In the genomic region with DNA sequence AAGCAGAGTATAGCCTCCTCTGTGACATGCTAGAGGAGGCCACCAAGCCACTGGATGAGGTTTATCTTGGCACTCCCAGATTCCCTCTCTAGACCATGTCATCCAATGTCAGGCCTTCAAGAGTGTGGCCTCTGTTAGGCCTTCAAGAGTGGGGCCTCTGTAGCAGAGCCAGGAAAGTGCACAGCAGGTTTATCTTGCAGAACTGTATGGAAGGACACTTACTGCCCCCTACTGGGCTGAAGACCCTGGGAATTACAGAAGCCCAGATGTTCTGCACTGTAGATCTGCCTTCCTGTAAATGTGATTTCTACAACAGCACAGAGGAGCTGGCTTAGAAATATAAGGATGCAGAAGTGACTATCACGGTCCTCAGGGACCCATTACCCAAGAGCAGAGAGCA, we compare ENCODE assay signal across 9 mouse cellular contexts. TPM values are rescaled to one million over a fixed set of nuclear protein-coding genes. Genes with fewer than 3 reads are reported as not detected.
DNase-seq lines count a peak whose midpoint lies in the region; ATAC-seq and TF ChIP-seq lines count a peak whose summit lies in the region.
"Had no signal": no experiment of that assay in that cellular context is flagged by ENCODE, and none has a peak within 500 bp of the region (broad histone marks: within the 10 kb centered on the region; RNA-seq: fewer than 3 reads in every experiment).

No protein-coding gene starts in this region.

- H3K9me3 ChIP-seq in CH12.LX (replicated peaks; ENCODE audit: low read length), result no peaks in the 10 kb centered on the region
- no peaks in the 10 kb centered on the region for H3K9me3 ChIP-seq in lung, postnatal 0 days (ENCODE audit: low read length)
- H3K9me3 ChIP-seq in forebrain, embryonic 11.5 days (ENCODE audit: control insufficient read depth, low read length), result no peaks in the 10 kb centered on the region

- TF ChIP-seq CTCF in CH12.LX (conservative IDR thresholded peaks at IDR 0.05 in 1 of 2, IDR thresholded peaks at IDR 0.05 in 1 of 2; ENCODE audit: low read depth in 2 of 2, low read length in 2 of 2), result peak; percentile 49 to 78
- TF ChIP-seq CTCF in lung, postnatal 0 days (IDR thresholded peaks at IDR 0.05), result peak; percentile 81

- 17% methylated on average over 1 of the region's 1 CpGs for WGBS in lung, postnatal 0 days
- WGBS in forebrain, embryonic 11.5 days, result 50% methylated on average over 1 of the region's 1 CpGs

- no peak overlapping the region for H3K4me3 ChIP-seq in CH12.LX (replicated peaks in 1 of 3; ENCODE audit: low read depth in 2 of 3, low read length in 2 of 3, poor library complexity in 1 of 3)
- no peak overlapping the region for H3K4me3 ChIP-seq in lung, postnatal 0 days (ENCODE audit: low read depth, low read length)
- H3K4me3 ChIP-seq in forebrain, embryonic 11.5 days (ENCODE audit: low read depth, low read length), result no peak overlapping the region

- H3K4me2 ChIP-seq in CH12.LX (ENCODE audit: insufficient read depth, low read depth, poor library complexity, severe bottlenecking), result no peak overlapping the region
- H3K4me2 ChIP-seq in lung, postnatal 0 days (replicated peaks; ENCODE audit: low read depth, low read length), result no peak overlapping the region
- H3K4me2 ChIP-seq in forebrain, embryonic 11.5 days (ENCODE audit: low read depth, low read length, severe bottlenecking), result no peak overlapping the region

- no peak for TF ChIP-seq POLR2A in CH12.LX (IDR thresholded peaks at IDR 0.05; ENCODE audit: low read depth, low read length)

- intact Hi-C loops in heart, postnatal 36 days (cut with DNase I), result loop anchor here (2.0 to 10.0 kb wide), 3 partner anchors 136 to 310 kb away; a partner anchor contains a TSS

- ATAC-seq in common myeloid progenitor, adult 5-6 weeks (replicated peaks; ENCODE audit: low read depth, poor library complexity, severe bottlenecking), result peak; percentile 52; the same call in 1 of the 2 replicates
- peak; percentile 61 for ATAC-seq in lung, postnatal 0 days
- no peak for ATAC-seq in forebrain, embryonic 11.5 days (replicated peaks; ENCODE audit: low FRiP score)

- peaks cover 2% of the 10 kb centered on the region for H3K27me3 ChIP-seq in CH12.LX (replicated peaks)
- no peaks in the 10 kb centered on the region for H3K27me3 ChIP-seq in lung, postnatal 0 days (replicated peaks; ENCODE audit: insufficient read depth, low read length)
- no peaks in the 10 kb centered on the region for H3K27me3 ChIP-seq in splenic B cell, adult 2 months (ENCODE audit: control insufficient read depth, insufficient read depth, low read length, poor library complexity, severe bottlenecking)
- no peaks in the 10 kb centered on the region for H3K27me3 ChIP-seq in forebrain, embryonic 11.5 days (ENCODE audit: control insufficient read depth, insufficient read depth, low read length)

- TF ChIP-seq RAD21 in CH12.LX (IDR thresholded peaks at IDR 0.05; ENCODE audit: low read depth, low read length), result peak; percentile 75

- TF ChIP-seq EP300 in CH12.LX (IDR thresholded peaks at IDR 0.05; ENCODE audit: low read length), result no peak
- TF ChIP-seq EP300 in lung, postnatal 0 days (IDR thresholded peaks at IDR 0.05), result no peak

- peak; percentile 53 for DNase-seq in 416B (ENCODE audit: low read depth)
- peak; percentile 66 for DNase-seq in CH12.LX (ENCODE audit: extremely low read depth)
- DNase-seq in heart, postnatal 36 days, result peak; percentile 21 to 41
- DNase-seq in layer of hippocampus, adult 9-10 months (ENCODE audit: low spot score), result peak; percentile 10
- DNase-seq in lung, postnatal 0 days (ENCODE audit: low spot score), result peak; percentile 77
- DNase-seq in splenic B cell, adult 2 months (ENCODE audit: low read depth, low spot score), result peak; percentile 53
- no peak for DNase-seq in forebrain, embryonic 11.5 days (ENCODE audit: low spot score)

- in situ Hi-C loops in CH12.LX (cut with MboI; ENCODE audit: low pct_ligation_motif_present, low pct_unique_long_range_greater_than_20kb, low sequenced_read_pairs), result loop anchor here (10.0 to 25.0 kb wide), 2 partner anchors 90 to 318 kb away; a partner anchor contains a TSS

- no peaks in the 10 kb centered on the region for H3K36me3 ChIP-seq in CH12.LX (replicated peaks in 1 of 2; ENCODE audit: control insufficient read depth in 1 of 2, insufficient read depth in 1 of 2, low read length in 1 of 2)
- no peaks in the 10 kb centered on the region for H3K36me3 ChIP-seq in lung, postnatal 0 days (ENCODE audit: insufficient read depth, low read length)
- H3K36me3 ChIP-seq in splenic B cell, adult 2 months (ENCODE audit: control insufficient read depth, insufficient read depth, low read length, poor library complexity, severe bottlenecking), result no peaks in the 10 kb centered on the region
- no peaks in the 10 kb centered on the region for H3K36me3 ChIP-seq in forebrain, embryonic 11.5 days (ENCODE audit: control insufficient read depth, insufficient read depth, low read length)

- H3K27ac ChIP-seq in CH12.LX (ENCODE audit: insufficient read depth, low read depth), result no peak overlapping the region
- H3K27ac ChIP-seq in lung, postnatal 0 days (ENCODE audit: low read length), result no peak overlapping the region
- no peak overlapping the region for H3K27ac ChIP-seq in forebrain, embryonic 11.5 days (ENCODE audit: low read depth, low read length)
- H3K27ac ChIP-seq: macrophage had no signal

- no peak overlapping the region for H3K9ac ChIP-seq in CH12.LX (ENCODE audit: insufficient read depth, low read depth)
- H3K9ac ChIP-seq in lung, postnatal 0 days (replicated peaks; ENCODE audit: low read depth), result no peak overlapping the region
- no peak overlapping the region for H3K9ac ChIP-seq in forebrain, embryonic 11.5 days (ENCODE audit: low read length)

- H3K4me1 ChIP-seq in CH12.LX (ENCODE audit: control insufficient read depth in 1 of 2, insufficient read depth in 2 of 2), result peaks cover 0 to 17% of the 10 kb centered on the region in 2 experiments; a peak in 2 of 4 replicates
- H3K4me1 ChIP-seq in lung, postnatal 0 days (ENCODE audit: insufficient read depth, low read depth, low read length), result no peaks in the 10 kb centered on the region
- no peaks in the 10 kb centered on the region for H3K4me1 ChIP-seq in forebrain, embryonic 11.5 days (replicated peaks; ENCODE audit: control insufficient read depth, insufficient read depth, low read length)

- dilution Hi-C loops in CH12.LX (cut with MboI; ENCODE audit: extremely low pct_ligation_motif_present, extremely low pct_unique_long_range_greater_than_20kb, low sequenced_read_pairs), result no loop called here

- no peaks in the 10 kb centered on the region for H3K79me2 ChIP-seq in CH12.LX (replicated peaks; ENCODE audit: control insufficient read depth, extremely low read depth, insufficient read depth, poor library complexity, severe bottlenecking)

TF ChIP-seq in CH12.LX, 34 proteins besides CTCF, POLR2A, EP300 and RAD21:
- TF ChIP-seq ELF1 (IDR thresholded peaks at IDR 0.05; ENCODE audit: low read depth, low read length) (no peak), MXI1 (IDR thresholded peaks at IDR 0.05; ENCODE audit: low read depth, low read length) (no peak), SMC3 (IDR thresholded peaks at IDR 0.05; ENCODE audit: low read depth, low read length) (peak; percentile 54)

RNA-seq across cellular contexts. Expression of a gene that starts 19.8 kb away (rescaled TPM):
- total RNA-seq in CH12.LX (2012; rRNA removed) (not detected in 2 replicates), CH12.LX (2014; rRNA removed) (not detected in 2 replicates)
- polyA plus RNA-seq in CH12.LX (2012; ENCODE audit: insufficient read length, low read depth), result not detected in 2 replicates
- total RNA-seq in common myeloid progenitor, adult 5-6 weeks (2017), result not detected in 2 replicates
- not detected for total RNA-seq in heart, postnatal 36 days (2021)
- not detected in 2 replicates for polyA plus RNA-seq in lung, postnatal 0 days (2015; fragmentation: Nextera tagmentation; extraction: Ambion mirVana)
- polyA plus RNA-seq in forebrain, embryonic 11.5 days (2014; fragmentation: Nextera tagmentation; extraction: Ambion mirVana), result not detected in 2 replicates
- polyA plus RNA-seq: macrophage had no signal

RNA-seq across cellular contexts. Expression of a gene that starts 25.3 kb away (rescaled TPM):
- total RNA-seq in CH12.LX (2012; rRNA removed), result not detected in 2 replicates
- total RNA-seq in CH12.LX (2014; rRNA removed), result not detected in 2 replicates
- not detected in 2 replicates for polyA plus RNA-seq in CH12.LX (2012; ENCODE audit: insufficient read length, low read depth)
- not detected in 2 replicates for total RNA-seq in common myeloid progenitor, adult 5-6 weeks (2017)
- total RNA-seq in heart, postnatal 36 days (2021), result not detected
- polyA plus RNA-seq in lung, postnatal 0 days (2015; fragmentation: Nextera tagmentation; extraction: Ambion mirVana), result not detected in 2 replicates
- polyA plus RNA-seq in forebrain, embryonic 11.5 days (2014; fragmentation: Nextera tagmentation; extraction: Ambion mirVana), result not detected in 2 replicates
- polyA plus RNA-seq: macrophage had no signal

RNA-seq across cellular contexts. Expression of a gene that starts 31.7 kb away (rescaled TPM):
- total RNA-seq in CH12.LX (2012; rRNA removed) (not detected in 2 replicates), CH12.LX (2014; rRNA removed) (not detected in 2 replicates)
- not detected in 2 replicates for polyA plus RNA-seq in CH12.LX (2012; ENCODE audit: insufficient read length, low read depth)
- total RNA-seq in common myeloid progenitor, adult 5-6 weeks (2017), result not detected in 2 replicates
- not detected for total RNA-seq in heart, postnatal 36 days (2021)
- not detected in 2 replicates for polyA plus RNA-seq in lung, postnatal 0 days (2015; fragmentation: Nextera tagmentation; extraction: Ambion mirVana)
- not detected in 2 replicates for polyA plus RNA-seq in forebrain, embryonic 11.5 days (2014; fragmentation: Nextera tagmentation; extraction: Ambion mirVana)
- polyA plus RNA-seq: macrophage had no signal
